ENCODE assay signal across 8 mouse cellular contexts in genomic region chrX:69360238-69361054, GRCm38 (mm10). TPM values are rescaled to one million over a fixed set of nuclear protein-coding genes. Genes with fewer than 3 reads are reported as not detected.
DNase-seq lines count a peak whose midpoint lies in the region; ATAC-seq and TF ChIP-seq lines count a peak whose summit lies in the region.

Aff2 (plus strand) TSS chrX:69360294.

- H3K9me3 ChIP-seq in embryonic facial prominence, embryonic 13.5 days = no peaks in the 10 kb centered on the region
- no peaks in the 10 kb centered on the region for H3K9me3 ChIP-seq in heart, embryonic 15.5 days (replicated peaks)
- no peaks in the 10 kb centered on the region for H3K9me3 ChIP-seq in liver, embryonic 14.5 days (ENCODE audit: control insufficient read depth, low read length)

- H3K27ac ChIP-seq in embryonic facial prominence, embryonic 13.5 days = 0 out of 2 replicates have a peak within 1 kb of the TSS, but pooled peaks have one; percentile 22
- H3K27ac ChIP-seq in heart, embryonic 15.5 days = peak within 1 kb of the TSS; percentile 69
- H3K27ac ChIP-seq in liver, embryonic 14.5 days = no peak within 1 kb of the TSS

- peak within 1 kb of the TSS; percentile 58 for H3K4me3 ChIP-seq in embryonic facial prominence, embryonic 13.5 days
- peak within 1 kb of the TSS; percentile 69 for H3K4me3 ChIP-seq in heart, embryonic 15.5 days
- peak within 1 kb of the TSS; percentile 39 to 46 for H3K4me3 ChIP-seq in liver, embryonic 14.5 days (ENCODE audit: insufficient read depth in 1 of 2, low read depth in 2 of 2, low read length in 2 of 2)

- H3K4me2 ChIP-seq in embryonic facial prominence, embryonic 13.5 days = peak within 1 kb of the TSS; percentile 62
- peak within 1 kb of the TSS; percentile 68 for H3K4me2 ChIP-seq in heart, embryonic 15.5 days
- H3K4me2 ChIP-seq in liver, embryonic 14.5 days (ENCODE audit: low read depth) = peak within 1 kb of the TSS; percentile 36

- H3K36me3 ChIP-seq in embryonic facial prominence, embryonic 13.5 days = no peaks in the 10 kb centered on the region
- no peaks in the 10 kb centered on the region for H3K36me3 ChIP-seq in heart, embryonic 15.5 days
- no peaks in the 10 kb centered on the region for H3K36me3 ChIP-seq in liver, embryonic 14.5 days (replicated peaks; ENCODE audit: control insufficient read depth, insufficient read depth, low read depth)

- TF ChIP-seq CTCF in liver, embryonic 14.5 days (IDR thresholded peaks at IDR 0.05; ENCODE audit: low read depth) = no peak

- ATAC-seq in embryonic facial prominence, embryonic 13.5 days (ENCODE audit: insufficient number of reproducible peaks, insufficient read depth, low FRiP score, low TSS enrichment, low read depth) = peak; percentile 85
- peak; percentile 67 for ATAC-seq in heart, embryonic 15.5 days (replicated peaks; ENCODE audit: insufficient number of reproducible peaks, insufficient read depth, low FRiP score, low read depth)
- no peak for ATAC-seq in liver, embryonic 14.5 days (ENCODE audit: insufficient read depth)
- peak; percentile 41; the same call in 1 of the 2 replicates for ATAC-seq in neutrophil, adult 5-6 weeks (ENCODE audit: extremely low read depth, insufficient number of reproducible peaks, low FRiP score, poor library complexity, severe bottlenecking)

- H3K4me1 ChIP-seq in embryonic facial prominence, embryonic 13.5 days = 0 out of 2 replicates have a peak, but pooled peaks cover 4% of the 10 kb centered on the region
- 0 out of 2 replicates have a peak, but pooled peaks cover 3% of the 10 kb centered on the region for H3K4me1 ChIP-seq in heart, embryonic 15.5 days (replicated peaks)
- no peaks in the 10 kb centered on the region for H3K4me1 ChIP-seq in liver, embryonic 14.5 days (replicated peaks; ENCODE audit: control insufficient read depth in 2 of 2, insufficient read depth in 2 of 2, low read length in 1 of 2)

- DNase-seq in ovary, adult 18-20 months (ENCODE audit: low spot score) = peak; percentile 6
- DNase-seq in ovary, postnatal 10 days (ENCODE audit: low spot score) = no peak
- DNase-seq in kidney, postnatal 36 days = peak; percentile 6 to 41
- DNase-seq in liver, embryonic 14.5 days (ENCODE audit: low read depth in 3 of 3, low spot score in 3 of 3) = no peak
- no peak for DNase-seq in MN1 (ENCODE audit: low spot score)

- TF ChIP-seq EP300 in liver, embryonic 14.5 days (IDR thresholded peaks at IDR 0.05; ENCODE audit: low read depth) = no peak

- peak within 1 kb of the TSS; percentile 79 for H3K9ac ChIP-seq in embryonic facial prominence, embryonic 13.5 days
- peak within 1 kb of the TSS; percentile 68 for H3K9ac ChIP-seq in heart, embryonic 15.5 days
- no peak within 1 kb of the TSS for H3K9ac ChIP-seq in liver, embryonic 14.5 days (replicated peaks)

- peaks cover 44% of the 10 kb centered on the region for H3K27me3 ChIP-seq in embryonic facial prominence, embryonic 13.5 days
- 0 out of 2 replicates have a peak, but pooled peaks cover 6% of the 10 kb centered on the region for H3K27me3 ChIP-seq in heart, embryonic 15.5 days
- H3K27me3 ChIP-seq in liver, embryonic 14.5 days (ENCODE audit: control insufficient read depth, insufficient read depth, low read length) = peaks cover 20% of the 10 kb centered on the region

- 20% methylated on average over 71 of the region's 79 CpGs for WGBS in embryonic facial prominence, embryonic 13.5 days
- 9% methylated on average over 75 of the region's 79 CpGs for WGBS in heart, embryonic 15.5 days
- WGBS in liver, embryonic 14.5 days (ENCODE audit: insufficient replicate concordance) = 15% methylated on average over 63 of the region's 79 CpGs

RNA-seq across cellular contexts. Expression of gene Aff2, which starts in this region (rescaled TPM):
- polyA plus RNA-seq in embryonic facial prominence, embryonic 13.5 days (2015; fragmentation: Nextera tagmentation; extraction: Ambion mirVana) = 5.0 and 6.9 TPM in 2 replicates
- 4.8 and 5.6 TPM in 2 replicates for polyA plus RNA-seq in heart, embryonic 15.5 days (2015; fragmentation: Nextera tagmentation; extraction: Ambion mirVana)
- 0.10 and 0.11 TPM in 2 replicates for polyA plus RNA-seq in liver, embryonic 14.5 days (2012; rRNA removed)
- polyA plus RNA-seq in liver, embryonic 14.5 days (2014; fragmentation: Nextera tagmentation; extraction: Ambion mirVana) = 0.10 and 0.35 TPM in 2 replicates
- total RNA-seq in neutrophil, adult 5-6 weeks (2017) = 3.6 and 4.3 TPM in 2 replicates

Comparison
In these comparisons a context has a peak if more than half of its experiments do, and no peak if none do; other contexts are left out.
1. DNase-seq: peak in ovary, adult 18-20 months (single experiment) and kidney, postnatal 36 days (2 of 2); none in ovary, postnatal 10 days (single experiment), liver, embryonic 14.5 days (0 of 3) and MN1 (single experiment).
2. Peak in every context shown above with its lines, with median percentiles within 50 percentile points of each other: H3K4me2 ChIP-seq and H3K4me3 ChIP-seq.